Mouse (Mus musculus): Measurements from ENCODE around the gene Smarcc2.
A peak's percentile ranks its signal among the peaks of the same experiment; 100 is the strongest.

GRCm38 (mm10) chr10:128493695-128494666 is 34.9 kb downstream of the Smarcc2 start, which contains the start of gene Myl6:
- TF ChIP-seq POLR2A (IDR thresholded peaks at IDR 0.05; ENCODE audit: insufficient read depth, low read depth, low read length): peak; percentile 100
- peak; percentile 78 for TF ChIP-seq CTCF (IDR thresholded peaks at IDR 0.05)
- TF ChIP-seq EP300 (IDR thresholded peaks at IDR 0.05; ENCODE audit: insufficient read depth, low read depth, low read length): peak; percentile 82; the same call in 1 of the 2 replicates
